Mouse (Mus musculus): ENCODE data around the gene Bco1. TPM values are rescaled to one million over a fixed set of nuclear protein-coding genes. Genes with fewer than 3 reads are reported as not detected.

Gene Bco1
- total RNA-seq, 2 experiments from 2014 or later = not detected

GRCm38 (mm10) chr8:117089802-117090201 lies 5.9 kb upstream of the Bco1 start:
- no peak for DNase-seq (ENCODE audit: low spot score in 2 of 2)

DNA sequence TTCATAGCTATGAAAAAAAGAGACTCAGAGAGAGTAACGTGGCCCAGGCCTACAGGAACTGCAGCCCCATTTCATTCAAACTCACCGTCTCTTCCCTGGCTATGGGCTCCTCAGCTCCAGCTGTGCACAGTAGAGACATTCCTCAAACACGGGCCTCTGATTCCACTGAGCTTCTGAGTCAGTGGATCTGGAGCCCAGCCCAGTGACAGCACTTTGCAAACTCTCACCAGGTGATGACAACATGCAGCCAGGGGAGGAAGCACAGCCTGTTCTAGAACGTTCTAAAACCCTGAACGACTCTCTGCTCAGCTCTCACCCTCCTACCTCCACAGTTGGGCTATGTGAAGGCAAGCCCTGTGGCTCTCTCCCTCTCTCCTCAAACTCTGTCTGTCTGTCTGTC lies 1.6 kb upstream of the Bco1 start:
- peak in 1 of 2 experiments; percentile 29 for DNase-seq (ENCODE audit: low spot score in 2 of 2)

- DNase-seq (ENCODE audit: low spot score in 2 of 2) = peak in 1 of 2 experiments; percentile 2
Observed at GRCm38 (mm10) chr8:117097051-117097563, 1.5 kb downstream of the Bco1 start.

DNA sequence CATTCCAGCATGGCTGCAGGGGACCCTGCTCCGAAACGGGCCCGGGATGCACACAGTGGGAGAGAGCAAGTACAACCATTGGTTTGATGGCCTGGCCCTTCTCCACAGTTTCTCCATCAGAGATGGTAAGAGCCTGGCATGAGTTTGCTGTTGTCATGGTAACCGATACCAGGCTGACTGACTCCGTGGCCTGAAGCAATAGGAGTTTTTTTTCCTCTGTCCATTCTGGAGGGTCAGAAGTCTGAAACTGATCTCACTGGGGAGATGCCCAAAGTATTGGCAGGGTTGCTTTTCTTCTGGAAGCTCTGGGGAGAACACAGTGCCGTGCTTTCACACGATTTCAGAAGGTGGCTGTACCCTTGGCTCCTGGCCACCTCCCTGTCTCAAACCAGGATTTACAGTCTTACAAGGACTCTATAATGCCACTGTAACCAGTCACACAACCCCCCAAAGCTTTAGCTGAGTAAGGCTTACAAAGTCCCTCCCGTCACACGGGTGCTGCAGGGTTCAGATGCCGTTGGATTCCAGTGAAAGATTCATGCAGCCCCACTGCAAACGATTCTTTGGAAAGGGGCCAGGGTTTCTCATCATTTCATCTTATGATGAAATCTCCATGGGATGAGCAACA lies 2.0 kb downstream of the Bco1 start:
- DNase-seq (ENCODE audit: low spot score in 2 of 2) = peak in 1 of 2 experiments; percentile 49

- DNase-seq (ENCODE audit: low spot score in 2 of 2) = peak; percentile 46 to 87
Observed at GRCm38 (mm10) chr8:117107533-117107932, 11.9 kb downstream of the Bco1 start.

DNA sequence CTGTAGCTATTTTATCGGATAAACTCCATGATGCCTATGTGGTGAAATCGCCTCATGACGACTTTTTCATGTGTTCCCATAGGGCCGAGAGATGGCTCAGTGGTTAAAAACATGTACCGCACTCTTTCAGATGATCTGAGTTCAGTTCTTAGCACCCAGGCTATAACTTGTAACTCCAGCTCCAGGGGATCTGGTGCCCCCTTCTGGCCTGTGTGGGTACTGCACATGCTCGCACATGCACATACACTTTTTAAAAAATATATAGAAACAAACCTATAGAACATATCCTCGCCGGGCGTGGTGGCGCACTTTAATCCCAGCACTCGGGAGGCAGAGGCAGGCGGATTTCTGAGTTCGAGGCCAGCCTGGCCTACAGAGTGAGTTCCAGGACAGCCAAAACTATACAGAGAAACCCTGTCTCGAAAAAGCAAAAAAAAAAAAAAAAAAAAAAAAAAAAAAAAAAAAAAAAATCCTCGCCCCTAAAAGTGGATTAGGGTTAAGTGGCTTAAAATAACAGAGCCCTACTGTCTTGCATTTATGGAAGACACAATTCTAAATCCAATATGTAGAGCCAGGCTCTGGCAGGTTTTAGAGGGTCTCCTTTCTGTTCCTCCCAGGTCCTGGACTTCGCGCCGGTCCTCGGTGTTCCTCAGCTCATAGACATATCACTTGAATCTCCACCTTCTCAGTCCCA lies 13.5 kb downstream of the Bco1 start:
- DNase-seq (ENCODE audit: low spot score in 2 of 2) = no peak

- DNase-seq (ENCODE audit: low spot score in 2 of 2) = peak in 1 of 2 experiments; percentile 69
Observed at GRCm38 (mm10) chr8:117109801-117110390, 14.2 kb downstream of the Bco1 start.

DNA sequence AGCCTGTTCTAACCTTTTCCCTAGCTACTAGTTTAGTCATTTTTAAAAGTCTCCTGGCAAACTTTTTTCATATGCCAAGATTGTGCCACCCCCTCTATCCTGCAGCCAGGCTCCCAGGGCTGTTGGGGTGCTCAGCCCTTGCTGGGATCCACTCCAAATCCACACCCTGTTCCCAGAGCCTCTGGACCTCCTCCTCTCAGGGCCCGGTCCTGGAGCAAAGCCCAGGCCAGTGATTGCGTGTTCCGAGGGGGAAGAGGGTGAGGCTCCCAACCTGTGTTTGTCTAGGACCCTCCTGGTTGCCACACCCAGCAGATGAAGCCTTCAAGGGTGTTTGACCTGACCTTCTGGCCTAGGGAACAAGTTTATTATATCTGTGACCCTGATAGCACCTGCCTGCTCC lies 16.0 kb downstream of the Bco1 start:
- no peak for DNase-seq (ENCODE audit: low spot score in 2 of 2)

GRCm38 (mm10) chr8:117112261-117112660 lies 16.6 kb downstream of the Bco1 start:
- no peak for DNase-seq (ENCODE audit: low spot score in 2 of 2)

- DNase-seq (ENCODE audit: low spot score in 2 of 2) = no peak
Observed at GRCm38 (mm10) chr8:117115094-117115493, 19.4 kb downstream of the Bco1 start.

- no peak for DNase-seq (ENCODE audit: low spot score in 2 of 2)
Observed at GRCm38 (mm10) chr8:117115676-117116446, 20.2 kb downstream of the Bco1 start.

- no peak for DNase-seq (ENCODE audit: low spot score in 2 of 2)
Observed at GRCm38 (mm10) chr8:117116534-117116933, 20.9 kb downstream of the Bco1 start.

DNA sequence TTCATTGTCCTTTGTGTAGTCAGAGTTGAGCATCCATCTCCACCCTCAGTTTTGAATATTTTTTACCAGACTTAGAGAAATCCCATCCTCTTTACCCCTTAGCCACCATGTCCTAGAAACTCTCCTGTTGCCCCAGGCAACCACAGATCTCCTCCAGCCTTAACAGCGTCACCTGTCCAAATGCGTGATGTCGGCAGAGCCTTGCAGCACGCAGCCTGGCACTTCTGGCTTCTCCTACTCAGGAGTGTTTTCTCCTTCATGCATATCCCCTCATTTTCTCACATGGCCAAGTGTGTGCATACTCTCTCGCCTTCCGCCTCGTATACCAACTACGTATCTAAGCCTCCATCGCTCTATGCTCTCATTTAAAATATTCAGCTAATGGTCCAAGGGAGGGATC lies 22.8 kb downstream of the Bco1 start:
- DNase-seq (ENCODE audit: low spot score in 2 of 2) = no peak

DNA sequence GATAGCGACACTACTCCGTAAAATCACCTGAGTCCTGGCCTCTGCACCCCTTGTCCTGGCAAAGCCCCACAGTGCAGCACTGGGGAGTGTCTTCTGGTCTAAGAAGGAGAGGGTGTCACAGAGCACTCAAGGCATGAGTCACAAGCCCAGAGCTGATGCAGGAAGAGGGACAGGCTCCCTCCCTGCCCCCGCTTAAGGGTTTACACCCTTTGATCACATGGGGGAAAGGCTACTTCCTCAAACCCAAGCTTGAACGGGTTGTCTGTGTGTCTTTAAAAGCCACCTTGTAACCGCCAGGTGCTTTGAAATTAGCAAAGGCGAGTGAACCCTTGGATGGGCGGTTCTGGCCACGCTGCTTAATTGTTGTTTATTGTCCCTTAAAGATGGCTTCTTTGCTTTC lies 25.6 kb downstream of the Bco1 start:
- DNase-seq (ENCODE audit: low spot score in 2 of 2) = no peak

DNA sequence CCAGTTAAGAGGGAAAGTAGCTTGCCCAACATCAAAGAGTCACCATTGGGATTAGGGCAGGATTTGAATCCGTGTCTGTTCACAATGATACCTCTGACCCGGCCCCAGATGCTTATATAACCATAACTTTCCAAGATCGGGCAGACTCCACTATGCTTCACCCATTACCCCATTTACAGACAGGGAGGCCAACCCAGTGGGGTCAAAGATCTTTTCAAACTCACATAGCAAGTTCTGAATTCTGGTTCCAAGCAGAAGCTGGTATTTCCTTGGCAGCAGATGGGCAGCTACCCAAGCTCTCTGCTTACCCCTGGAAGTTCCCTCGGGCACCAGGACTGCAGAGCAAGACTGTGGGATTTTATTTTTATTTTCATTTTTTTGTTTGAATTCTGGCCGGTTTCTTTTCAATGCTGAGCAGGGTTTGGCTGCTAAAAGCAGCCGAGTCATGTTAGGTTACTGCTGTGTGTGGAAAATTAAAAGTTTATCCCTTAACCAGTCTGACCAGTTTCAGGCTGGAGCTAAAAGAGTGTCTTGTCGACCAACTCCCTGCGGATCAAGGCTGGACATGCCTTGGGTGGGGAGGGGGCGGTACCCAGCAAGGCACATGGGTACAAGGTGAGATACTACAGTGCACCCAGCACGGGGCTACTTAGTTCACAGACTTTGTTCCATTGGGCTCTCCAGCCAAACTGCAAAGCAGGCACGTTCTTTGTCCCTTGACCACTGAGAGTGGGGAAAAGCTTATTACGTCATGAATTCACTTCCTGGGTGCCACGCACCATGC lies 28.4 kb downstream of the Bco1 start:
- DNase-seq (ENCODE audit: low spot score in 2 of 2) = no peak

- no peak for DNase-seq (ENCODE audit: low spot score in 2 of 2)
Observed at GRCm38 (mm10) chr8:117125854-117126253, 30.2 kb downstream of the Bco1 start.

DNA sequence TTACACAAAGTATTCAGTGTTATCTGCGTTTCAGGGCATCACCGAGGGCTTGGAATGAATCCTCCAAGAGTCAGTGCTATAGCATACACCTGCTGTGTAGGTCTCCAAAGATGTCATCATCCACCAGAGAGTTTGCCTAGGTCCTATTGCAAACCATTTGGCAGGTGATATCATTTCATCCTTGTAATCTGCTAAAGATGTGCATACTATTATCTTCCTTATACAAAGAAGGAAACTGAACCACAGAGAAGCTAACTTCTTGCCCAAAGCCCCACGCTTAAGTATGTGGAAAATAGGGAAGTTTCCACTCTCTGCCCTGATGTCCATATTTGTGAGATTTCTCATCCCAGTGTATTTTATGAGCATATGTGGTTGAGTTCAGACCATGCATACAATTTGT lies 30.8 kb downstream of the Bco1 start:
- DNase-seq (ENCODE audit: low spot score in 2 of 2) = no peak

- no peak for DNase-seq (ENCODE audit: low spot score in 2 of 2)
Observed at GRCm38 (mm10) chr8:117127063-117127462, 31.4 kb downstream of the Bco1 start.

DNA sequence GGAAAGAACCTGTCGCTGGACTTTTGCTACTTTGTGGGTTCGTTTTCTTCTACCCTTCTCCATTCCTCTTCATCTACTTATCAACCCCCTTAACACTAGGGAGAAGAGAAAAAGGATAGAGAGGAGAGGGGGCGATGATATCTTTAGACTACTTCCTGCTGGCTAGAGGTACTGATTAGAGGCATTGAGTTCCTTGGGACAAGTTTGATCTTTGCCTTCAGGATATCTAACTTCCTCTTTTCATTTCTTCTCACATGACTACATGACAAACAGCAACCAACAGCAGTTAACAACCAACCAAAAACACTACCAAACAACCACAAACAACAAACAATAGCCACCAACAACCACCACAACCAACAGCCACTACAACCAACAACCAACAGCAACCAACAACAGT lies 38.0 kb downstream of the Bco1 start:
- no peak for DNase-seq (ENCODE audit: low spot score in 2 of 2)

GRCm38 (mm10) chr8:117136351-117136750 lies 40.7 kb downstream of the Bco1 start:
- DNase-seq (ENCODE audit: low spot score in 2 of 2) = no peak

- DNase-seq (ENCODE audit: low spot score in 2 of 2) = no peak
Observed at GRCm38 (mm10) chr8:117136763-117137162, 41.1 kb downstream of the Bco1 start.
